Mouse (Mus musculus) stomach, embryonic 14.5 days (tissue): ENCODE data around the gene 4930595M18Rik. TPM values are rescaled to one million over a fixed set of nuclear protein-coding genes. Genes with fewer than 3 reads are reported as not detected.

Experiments
- ATAC-seq: fragments of 200-750 bp; cut with Nextera tagmentation; 2 replicates; pipeline ENCODE4 v1.8.0; 2017; ENCODE audit warnings: low read depth, moderate TSS enrichment; ENCODE audit not compliant: insufficient number of reproducible peaks, insufficient read depth, low FRiP score
- H3K27ac ChIP-seq: fragments of 300-500 bp; sonication (generic); 2 replicates; pipeline ENCODE4 v1.5.1; 2014; ENCODE audit warnings: mild to moderate bottlenecking, low read length, moderate library complexity, mixed read lengths
- H3K27me3 ChIP-seq: fragments of 300-500 bp; sonication (generic); 2 replicates; pipeline ENCODE4 v1.6.1; 2014; ENCODE audit warnings: low read length, control low read depth, mixed read lengths; ENCODE audit not compliant: control insufficient read depth, insufficient read depth
- H3K36me3 ChIP-seq: fragments of 300-500 bp; sonication (generic); 2 replicates; pipeline ENCODE4 v1.6.1; 2014; ENCODE audit warnings: mild to moderate bottlenecking, control low read depth, low read length, moderate library complexity, mixed read lengths; ENCODE audit not compliant: control insufficient read depth, insufficient read depth
- H3K4me1 ChIP-seq: fragments of 300-500 bp; sonication (generic); 2 replicates; pipeline ENCODE4 v1.6.1; 2014; ENCODE audit warnings: low read length, control low read depth, mixed read lengths; ENCODE audit not compliant: control insufficient read depth, insufficient read depth
- H3K4me2 ChIP-seq: fragments of 300-500 bp; sonication (generic); replicated peaks from 2 replicates; pipeline ENCODE4 v1.6.1; 2014; ENCODE audit warnings: low read depth, low read length, control low read depth
- H3K4me3 ChIP-seq: fragments of 300-500 bp; sonication (generic); 2 replicates; pipeline ENCODE4 v1.5.1; 2014; ENCODE audit warnings: low read depth, low read length, control low read depth
- H3K9ac ChIP-seq: fragments of 300-500 bp; sonication (generic); replicated peaks from 2 replicates; pipeline ENCODE4 v1.6.1; 2014; ENCODE audit warnings: low read depth, mild to moderate bottlenecking, control low read depth, low read length, moderate library complexity, mixed read lengths
- H3K9me3 ChIP-seq: fragments of 300-500 bp; sonication (generic); 2 replicates; pipeline ENCODE4 v1.6.1; 2016; ENCODE audit warnings: low read depth, low read length, control low read depth; ENCODE audit not compliant: control insufficient read depth
- WGBS: fragments of 180-500 bp; shearing (Covaris S2); extraction: QIAGEN DNeasy Blood & Tissue Kit; methylation state at CpG from one replicate; pipeline ENCODE4 v1.1.7; 2014; 5-methylcytosine and 5-hydroxymethylcytosine counted together
- polyA plus RNA-seq: library from polyadenylated mRNA; unstranded; fragments of >200 nt; fragmentation: Nextera tagmentation; extraction: Ambion mirVana; gene quantifications from 2 replicates; pipeline ENCODE4 v1.2.1, GENCODE M21; 2014

The 4930595M18Rik gene
- polyA plus RNA-seq, result not detected in 2 replicates

DNA sequence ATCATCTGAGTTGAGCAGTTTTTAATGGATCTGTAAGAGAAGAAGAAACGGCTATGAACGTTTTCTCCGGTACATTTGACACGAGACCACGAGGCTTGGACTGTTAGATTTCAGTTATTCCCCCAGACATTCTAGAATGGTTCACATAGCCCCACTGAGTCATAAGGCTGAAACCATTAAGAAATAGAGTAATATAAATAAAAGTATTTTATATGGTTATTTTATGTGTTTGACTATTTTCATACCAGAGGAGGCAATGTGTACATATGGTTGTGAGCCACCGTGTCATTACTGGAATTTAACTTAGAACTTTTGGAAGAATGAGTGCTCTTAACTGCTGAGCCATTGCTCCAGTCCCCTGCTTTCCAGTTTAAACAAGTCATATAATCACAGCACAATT lies at the start of gene 4930595M18Rik:
4930595M18Rik (minus strand) TSS at position 101 of the 400 bp plus-strand sequence.
- H3K4me1 ChIP-seq, result no peaks in the 10 kb centered on the region
- no peak for ATAC-seq
- 89% methylated on average over 6 of the region's 6 CpGs for WGBS
- no peaks in the 10 kb centered on the region for H3K36me3 ChIP-seq
- H3K9me3 ChIP-seq, result no peaks in the 10 kb centered on the region
- H3K27ac ChIP-seq, result no peak within 1 kb of the TSS
- no peak within 1 kb of the TSS for H3K9ac ChIP-seq
- no peaks in the 10 kb centered on the region for H3K27me3 ChIP-seq
- H3K4me3 ChIP-seq, result no peak within 1 kb of the TSS
- no peak within 1 kb of the TSS for H3K4me2 ChIP-seq

DNA sequence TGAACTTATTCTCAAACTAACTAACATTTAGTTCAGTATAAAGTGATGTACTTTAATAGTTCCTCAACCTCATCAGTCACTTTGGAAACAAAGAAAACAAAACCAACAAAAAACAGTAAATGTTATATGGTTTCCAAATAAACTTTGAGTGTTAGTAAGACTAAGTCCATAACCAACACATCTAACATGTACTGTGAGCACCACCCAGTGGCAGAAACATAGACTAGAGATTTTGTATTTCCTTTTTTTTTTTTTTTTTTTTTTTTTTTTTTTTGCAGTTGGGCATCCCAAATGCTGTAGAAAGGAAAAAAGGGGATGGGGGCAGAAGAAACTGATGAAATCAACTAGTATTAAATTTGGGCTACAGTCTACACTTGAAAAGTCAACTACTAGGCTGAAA lies 14.6 kb upstream of the 4930595M18Rik start:
- Histone ChIP-seq H3K27ac (no peak overlapping the region), H3K9me3 (no peaks in the 10 kb centered on the region), H3K9ac (no peak overlapping the region), H3K27me3 (no peaks in the 10 kb centered on the region), H3K4me2 (no peak overlapping the region), H3K4me3 (no peak overlapping the region), H3K4me1 (no peaks in the 10 kb centered on the region), H3K36me3 (no peaks in the 10 kb centered on the region)
- ATAC-seq, result no peak
